Mouse (Mus musculus) liver, adult 2 months (tissue): ENCODE data around the gene Med16.

Source experiments
- CTCF ChIP-seq: fragments of 200-500 bp; IDR thresholded peaks from 2 replicates; pipeline ENCODE4 v1.5.1; 2011; ENCODE audit warnings: low read depth, low read length, control low read depth
- POLR2A ChIP-seq: fragments of 200-500 bp; IDR thresholded peaks from 2 replicates; pipeline ENCODE4 v1.6.1; 2011; ENCODE audit warnings: low read length, control low read depth; ENCODE audit not compliant: insufficient read depth; ENCODE audit errors: extremely low read depth

GRCm38 (mm10) chr10:79921572-79921971 is 12.8 kb upstream of the Med16 start:
- no peak for TF ChIP-seq CTCF
- TF ChIP-seq POLR2A, result no peak
